Mouse (Mus musculus): Measurements from ENCODE around the gene Pigx. TPM values are rescaled to one million over a fixed set of nuclear protein-coding genes. Genes with fewer than 3 reads are reported as not detected.

Pigx gene
- polyA plus RNA-seq, 1 experiment from 2014 or later: 137 TPM

DNA sequence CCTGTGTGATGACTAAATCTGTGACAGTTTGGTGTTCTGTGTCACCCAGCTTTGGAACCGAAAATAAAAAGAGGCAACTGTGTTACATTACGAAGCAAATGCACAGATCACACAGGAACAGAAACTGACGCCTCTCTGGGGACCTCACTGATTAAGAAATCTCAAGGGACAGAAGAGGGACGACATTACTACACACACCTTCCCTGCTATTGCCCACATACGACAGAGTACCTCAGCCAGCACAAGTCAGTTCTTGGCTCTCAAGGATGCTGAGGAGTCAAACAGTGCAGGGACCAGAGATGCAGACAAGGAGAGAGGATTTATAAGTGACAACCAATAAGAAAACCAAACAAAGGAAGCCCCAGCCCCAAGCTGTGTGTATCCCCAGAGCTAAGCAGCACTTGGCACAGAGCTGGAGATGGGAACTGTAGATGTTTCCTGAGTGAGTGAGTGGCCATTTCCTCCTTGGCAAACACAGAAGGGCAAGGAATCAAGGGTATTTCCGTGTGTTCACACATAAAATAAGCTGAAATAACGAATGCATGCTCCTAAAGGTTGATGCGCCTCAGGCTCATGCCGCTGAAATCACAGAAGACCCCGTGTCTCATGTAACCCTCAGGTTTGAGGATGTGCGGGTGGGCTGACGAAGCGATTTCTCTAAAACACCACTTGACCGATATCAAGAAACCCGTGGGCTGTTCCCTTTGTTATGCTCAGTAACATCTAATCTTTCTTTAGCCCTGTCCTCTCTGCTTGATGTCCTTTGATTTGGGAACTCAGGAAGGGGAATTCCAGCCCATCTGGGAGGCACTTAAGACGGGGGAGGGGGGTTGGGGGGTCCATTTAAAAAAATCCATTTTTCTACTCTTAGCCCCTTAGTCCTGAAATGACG is 25.1 kb upstream of the Pigx start:
- H3K27me3 ChIP-seq: no peaks in the 10 kb centered on the region
- no peak overlapping the region for H3K4me2 ChIP-seq (replicated peaks)
- ATAC-seq (ENCODE audit: low FRiP score, low read depth): no peak
- WGBS: 72% methylated on average over 17 of the region's 17 CpGs
- no peaks in the 10 kb centered on the region for H3K4me1 ChIP-seq
- no peak overlapping the region for H3K27ac ChIP-seq (replicated peaks)
- no peak overlapping the region for H3K9ac ChIP-seq (replicated peaks)
- H3K4me3 ChIP-seq: no peak overlapping the region
- no peaks in the 10 kb centered on the region for H3K36me3 ChIP-seq
- no peaks in the 10 kb centered on the region for H3K9me3 ChIP-seq

GRCm38 (mm10) chr16:32124020-32124419 is 24.5 kb upstream of the Pigx start:
- H3K27me3 ChIP-seq: no peaks in the 10 kb centered on the region
- no peak overlapping the region for H3K4me2 ChIP-seq (replicated peaks)
- H3K36me3 ChIP-seq: no peaks in the 10 kb centered on the region
- no peaks in the 10 kb centered on the region for H3K9me3 ChIP-seq
- H3K4me1 ChIP-seq: no peaks in the 10 kb centered on the region
- ATAC-seq (ENCODE audit: low FRiP score, low read depth): no peak
- no peak overlapping the region for H3K9ac ChIP-seq (replicated peaks)
- 91% methylated on average over 7 of the region's 7 CpGs for WGBS
- no peak overlapping the region for H3K27ac ChIP-seq (replicated peaks)
- no peak overlapping the region for H3K4me3 ChIP-seq

GRCm38 (mm10) chr16:32120454-32120853 is 20.9 kb upstream of the Pigx start:
- WGBS: 74% methylated on average over 3 of the region's 3 CpGs

GRCm38 (mm10) chr16:32116186-32116585 is 16.6 kb upstream of the Pigx start:
- no peaks in the 10 kb centered on the region for H3K27me3 ChIP-seq
- ATAC-seq (ENCODE audit: low FRiP score, low read depth): no peak
- H3K9ac ChIP-seq (replicated peaks): no peak overlapping the region
- H3K4me1 ChIP-seq: 0 out of 2 replicates have a peak, but pooled peaks cover 5% of the 10 kb centered on the region
- H3K36me3 ChIP-seq: no peaks in the 10 kb centered on the region
- H3K4me2 ChIP-seq (replicated peaks): no peak overlapping the region
- WGBS: 67% methylated on average over 5 of the region's 5 CpGs
- no peak overlapping the region for H3K27ac ChIP-seq (replicated peaks)
- no peaks in the 10 kb centered on the region for H3K9me3 ChIP-seq
- H3K4me3 ChIP-seq: no peak overlapping the region

More at GRCm38 (mm10) chr16:32120454-32120853, 20.9 kb upstream of the Pigx start:
- no peak for ATAC-seq (ENCODE audit: low FRiP score, low read depth)
- no peak overlapping the region for H3K4me3 ChIP-seq
- H3K9ac ChIP-seq (replicated peaks): no peak overlapping the region
- no peak overlapping the region for H3K27ac ChIP-seq (replicated peaks)
- 0 out of 2 replicates have a peak, but pooled peaks cover 5% of the 10 kb centered on the region for H3K4me1 ChIP-seq
- no peaks in the 10 kb centered on the region for H3K36me3 ChIP-seq
- no peaks in the 10 kb centered on the region for H3K9me3 ChIP-seq
- no peaks in the 10 kb centered on the region for H3K27me3 ChIP-seq
- no peak overlapping the region for H3K4me2 ChIP-seq (replicated peaks)

DNA sequence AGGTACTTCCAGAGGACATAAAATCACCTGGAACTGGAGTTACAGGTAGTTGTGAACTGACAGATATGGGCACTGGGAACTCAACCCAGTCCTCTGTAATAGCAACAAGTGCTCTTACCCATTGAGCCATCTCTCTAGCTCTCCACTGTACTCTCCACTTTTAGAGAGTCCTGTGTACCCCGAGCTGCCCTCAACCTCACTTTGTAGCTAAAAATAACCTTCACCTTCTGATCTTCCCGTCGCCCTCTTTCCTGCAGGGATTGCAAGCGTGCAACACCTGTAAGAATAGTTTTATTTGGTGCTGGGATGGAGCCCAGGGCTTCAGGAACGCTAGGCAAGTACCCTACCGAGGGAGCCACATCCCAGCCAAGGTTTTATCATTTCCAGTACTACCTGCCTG is 16.2 kb upstream of the Pigx start:
- WGBS: 74% methylated on average over 6 of the region's 6 CpGs

DNA sequence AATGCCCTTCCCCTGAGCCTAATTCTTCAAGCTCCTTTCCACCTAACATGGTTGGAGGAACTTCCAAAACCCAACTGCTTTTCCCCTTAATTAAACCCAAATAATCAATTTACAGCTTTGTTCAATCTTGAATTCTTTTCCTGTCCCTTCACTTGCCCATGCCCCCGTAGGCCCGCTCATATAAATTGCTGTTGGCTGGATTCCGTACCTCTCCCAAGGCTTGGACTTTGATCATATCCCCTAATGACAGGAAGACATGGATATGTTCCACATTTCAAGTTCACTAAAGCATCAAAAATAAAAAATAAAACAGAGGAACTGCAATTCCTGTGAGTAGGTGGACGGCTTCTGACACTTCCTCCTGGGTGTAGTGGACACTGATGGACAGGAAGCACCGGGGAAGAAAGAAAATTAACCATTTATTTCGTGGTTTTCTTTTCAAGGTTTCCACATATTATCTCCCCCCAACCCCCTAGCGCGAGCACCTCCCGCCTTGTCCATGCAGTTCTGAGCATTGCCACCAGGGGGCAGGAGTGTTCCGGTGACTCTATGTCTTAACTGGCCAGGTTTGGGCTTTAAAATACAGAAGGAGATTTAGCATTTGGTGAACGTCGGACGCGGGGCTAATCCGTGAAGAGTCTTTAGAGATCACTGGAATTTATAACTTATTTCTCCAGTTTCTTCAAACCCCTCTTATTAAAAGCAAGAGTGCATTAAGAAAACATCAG is 15.6 kb upstream of the Pigx start:
- Histone ChIP-seq H3K4me2 (replicated peaks) (no peak overlapping the region), H3K27me3 (no peaks in the 10 kb centered on the region), H3K9me3 (no peaks in the 10 kb centered on the region), H3K36me3 (no peaks in the 10 kb centered on the region), H3K27ac (replicated peaks) (no peak overlapping the region), H3K4me3 (no peak overlapping the region), H3K4me1 (0 out of 2 replicates have a peak, but pooled peaks cover 5% of the 10 kb centered on the region), H3K9ac (replicated peaks) (no peak overlapping the region)
- WGBS: 23% methylated on average over 15 of the region's 15 CpGs
- no peak for ATAC-seq (ENCODE audit: low FRiP score, low read depth)

More for the DNA sequence above, 16.2 kb upstream of the Pigx start:
- H3K9me3 ChIP-seq: no peaks in the 10 kb centered on the region
- no peak overlapping the region for H3K4me3 ChIP-seq
- no peaks in the 10 kb centered on the region for H3K27me3 ChIP-seq
- H3K4me2 ChIP-seq (replicated peaks): no peak overlapping the region
- no peaks in the 10 kb centered on the region for H3K36me3 ChIP-seq
- H3K27ac ChIP-seq (replicated peaks): no peak overlapping the region
- H3K4me1 ChIP-seq: 0 out of 2 replicates have a peak, but pooled peaks cover 5% of the 10 kb centered on the region
- ATAC-seq (ENCODE audit: low FRiP score, low read depth): no peak
- H3K9ac ChIP-seq (replicated peaks): no peak overlapping the region

- H3K9ac ChIP-seq (replicated peaks): no peak overlapping the region
- H3K27me3 ChIP-seq: no peaks in the 10 kb centered on the region
- 86% methylated on average over 10 of the region's 10 CpGs for WGBS
- no peak overlapping the region for H3K4me3 ChIP-seq
- no peak overlapping the region for H3K27ac ChIP-seq (replicated peaks)
- 0 out of 2 replicates have a peak, but pooled peaks cover 5% of the 10 kb centered on the region for H3K4me1 ChIP-seq
- no peaks in the 10 kb centered on the region for H3K9me3 ChIP-seq
- H3K4me2 ChIP-seq (replicated peaks): no peak overlapping the region
- H3K36me3 ChIP-seq: peaks cover 3% of the 10 kb centered on the region; the same call in 1 of the 2 replicates
- ATAC-seq (ENCODE audit: low FRiP score, low read depth): no peak
Measured at GRCm38 (mm10) chr16:32114406-32114805, 14.9 kb upstream of the Pigx start.

- H3K9me3 ChIP-seq: no peaks in the 10 kb centered on the region
- no peaks in the 10 kb centered on the region for H3K27me3 ChIP-seq
- no peak overlapping the region for H3K9ac ChIP-seq (replicated peaks)
- H3K4me3 ChIP-seq: no peak overlapping the region
- H3K4me1 ChIP-seq: 0 out of 2 replicates have a peak, but pooled peaks cover 5% of the 10 kb centered on the region
- H3K36me3 ChIP-seq: peaks cover 11% of the 10 kb centered on the region; the same call in 1 of the 2 replicates
- no peak overlapping the region for H3K4me2 ChIP-seq (replicated peaks)
- no peak overlapping the region for H3K27ac ChIP-seq (replicated peaks)
- ATAC-seq (ENCODE audit: low FRiP score, low read depth): no peak
- 77% methylated on average over 23 of the region's 23 CpGs for WGBS
Measured at GRCm38 (mm10) chr16:32113541-32114218, 14.1 kb upstream of the Pigx start.

GRCm38 (mm10) chr16:32110951-32111699 is 11.6 kb upstream of the Pigx start:
- Histone ChIP-seq H3K9ac (replicated peaks) (no peak overlapping the region), H3K36me3 (peaks cover 26% of the 10 kb centered on the region), H3K9me3 (no peaks in the 10 kb centered on the region), H3K27me3 (no peaks in the 10 kb centered on the region), H3K27ac (replicated peaks) (no peak overlapping the region), H3K4me3 (no peak overlapping the region), H3K4me1 (0 out of 2 replicates have a peak, but pooled peaks cover 1% of the 10 kb centered on the region), H3K4me2 (replicated peaks) (no peak overlapping the region)
- 80% methylated on average over 15 of the region's 15 CpGs for WGBS
- no peak for ATAC-seq (ENCODE audit: low FRiP score, low read depth)

GRCm38 (mm10) chr16:32108578-32108977 is 9.0 kb upstream of the Pigx start:
- Histone ChIP-seq H3K36me3 (peaks cover 48% of the 10 kb centered on the region), H3K4me1 (no peaks in the 10 kb centered on the region), H3K27ac (replicated peaks) (no peak overlapping the region), H3K9me3 (no peaks in the 10 kb centered on the region), H3K27me3 (no peaks in the 10 kb centered on the region), H3K4me2 (replicated peaks) (no peak overlapping the region), H3K9ac (replicated peaks) (no peak overlapping the region), H3K4me3 (no peak overlapping the region)
- ATAC-seq (ENCODE audit: low FRiP score, low read depth): no peak
- 93% methylated on average over 2 of the region's 2 CpGs for WGBS

DNA sequence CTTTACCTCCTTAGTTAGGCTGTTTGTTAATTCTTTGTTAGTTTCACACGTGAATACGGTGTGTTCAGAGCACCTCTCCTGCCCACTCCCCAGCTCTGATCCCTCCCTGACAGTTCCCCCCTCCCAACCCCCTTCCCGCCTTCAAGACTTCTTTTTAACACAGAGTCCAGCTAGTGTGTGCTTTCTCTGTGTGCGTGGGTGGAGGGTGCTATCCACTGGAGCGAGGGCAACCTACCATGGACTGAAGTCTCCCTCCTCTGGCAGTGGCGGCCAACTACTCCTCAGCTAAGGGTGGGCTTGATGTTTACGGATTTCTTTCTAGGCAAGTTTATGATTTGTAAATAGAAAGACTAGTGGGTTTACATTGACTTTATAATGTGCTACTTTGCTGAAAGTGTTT is 8.6 kb upstream of the Pigx start:
- Histone ChIP-seq H3K36me3 (peaks cover 51% of the 10 kb centered on the region), H3K27me3 (no peaks in the 10 kb centered on the region)
- no peak for ATAC-seq (ENCODE audit: low FRiP score, low read depth)

More for the DNA sequence above, 8.6 kb upstream of the Pigx start:
- Histone ChIP-seq H3K9me3 (no peaks in the 10 kb centered on the region), H3K4me1 (no peaks in the 10 kb centered on the region), H3K4me3 (no peak overlapping the region), H3K4me2 (replicated peaks) (no peak overlapping the region), H3K9ac (replicated peaks) (no peak overlapping the region), H3K27ac (replicated peaks) (no peak overlapping the region)
- WGBS: 83% methylated on average over 7 of the region's 7 CpGs
